Mouse (Mus musculus): ENCODE data around the gene Slc39a1. TPM values are rescaled to one million over a fixed set of nuclear protein-coding genes. Genes with fewer than 3 reads are reported as not detected.

The Slc39a1 gene
- polyA plus RNA-seq, 1 experiment from 2014 or later = 41.2 TPM

- Histone ChIP-seq H3K4me2 (ENCODE audit: low read depth, low read length) (peak overlapping the region; percentile 87), H3K36me3 (ENCODE audit: control insufficient read depth, insufficient read depth, low read length) (no peaks in the 10 kb centered on the region; the same call in 1 of the 2 replicates), H3K27me3 (ENCODE audit: control insufficient read depth, insufficient read depth, low read length) (no peaks in the 10 kb centered on the region), H3K9me3 (ENCODE audit: control insufficient read depth, low read length) (no peaks in the 10 kb centered on the region), H3K4me3 (ENCODE audit: low read depth, low read length) (peak overlapping the region; percentile 77), H3K4me1 (ENCODE audit: control insufficient read depth, insufficient read depth, low read length) (no peaks in the 10 kb centered on the region; the same call in 1 of the 2 replicates), H3K9ac (replicated peaks; ENCODE audit: low read depth, low read length) (0 out of 2 replicates have a peak overlapping the region, but pooled peaks have one; percentile 81), H3K27ac (ENCODE audit: low read depth, low read length) (no peak overlapping the region)
- ATAC-seq (ENCODE audit: low read depth) = no peak
- WGBS = 20% methylated on average over 8 of the region's 8 CpGs
These were observed 16.9 kb upstream of the Slc39a1 start for GRCm38 (mm10) chr3:90231075-90231474.

GRCm38 (mm10) chr3:90231507-90232333 is 16.3 kb upstream of the Slc39a1 start, which contains the start of gene Jtb:
TSS of gene Jtb (plus strand) at chr3:90231597.
- Histone ChIP-seq H3K9me3 (ENCODE audit: control insufficient read depth, low read length) (no peaks in the 10 kb centered on the region), H3K27ac (ENCODE audit: low read depth, low read length) (peak within 1 kb of the TSS; percentile 83), H3K4me3 (ENCODE audit: low read depth, low read length) (peak within 1 kb of the TSS; percentile 77), H3K4me2 (ENCODE audit: low read depth, low read length) (peak within 1 kb of the TSS; percentile 87), H3K9ac (replicated peaks; ENCODE audit: low read depth, low read length) (peak within 1 kb of the TSS; percentile 81), H3K36me3 (ENCODE audit: control insufficient read depth, insufficient read depth, low read length) (no peaks in the 10 kb centered on the region; the same call in 1 of the 2 replicates), H3K27me3 (ENCODE audit: control insufficient read depth, insufficient read depth, low read length) (no peaks in the 10 kb centered on the region), H3K4me1 (ENCODE audit: control insufficient read depth, insufficient read depth, low read length) (no peaks in the 10 kb centered on the region; the same call in 1 of the 2 replicates)
- peak; percentile 98 for ATAC-seq (ENCODE audit: low read depth)
- WGBS = under 1% methylated on average over 61 of the region's 61 CpGs

- Histone ChIP-seq H3K4me1 (ENCODE audit: control insufficient read depth, insufficient read depth, low read length) (peaks cover 8% of the 10 kb centered on the region; the same call in 1 of the 2 replicates), H3K9me3 (ENCODE audit: control insufficient read depth, low read length) (no peaks in the 10 kb centered on the region), H3K27me3 (ENCODE audit: control insufficient read depth, insufficient read depth, low read length) (no peaks in the 10 kb centered on the region), H3K27ac (ENCODE audit: low read depth, low read length) (no peak overlapping the region), H3K36me3 (ENCODE audit: control insufficient read depth, insufficient read depth, low read length) (no peaks in the 10 kb centered on the region), H3K4me2 (ENCODE audit: low read depth, low read length) (no peak overlapping the region), H3K4me3 (ENCODE audit: low read depth, low read length) (no peak overlapping the region), H3K9ac (replicated peaks; ENCODE audit: low read depth, low read length) (no peak overlapping the region)
- ATAC-seq (ENCODE audit: low read depth) = no peak
- WGBS = 94% methylated on average over 2 of the region's 2 CpGs
These were observed 6.7 kb upstream of the Slc39a1 start for GRCm38 (mm10) chr3:90241251-90241650.

- H3K4me3 ChIP-seq (ENCODE audit: low read depth, low read length) = no peak overlapping the region
- peaks cover 8% of the 10 kb centered on the region; the same call in 1 of the 2 replicates for H3K4me1 ChIP-seq (ENCODE audit: control insufficient read depth, insufficient read depth, low read length)
- no peak overlapping the region for H3K9ac ChIP-seq (replicated peaks; ENCODE audit: low read depth, low read length)
- H3K27ac ChIP-seq (ENCODE audit: low read depth, low read length) = no peak overlapping the region
- H3K9me3 ChIP-seq (ENCODE audit: control insufficient read depth, low read length) = no peaks in the 10 kb centered on the region
- H3K36me3 ChIP-seq (ENCODE audit: control insufficient read depth, insufficient read depth, low read length) = no peaks in the 10 kb centered on the region
- 85% methylated on average over 10 of the region's 10 CpGs for WGBS
- H3K4me2 ChIP-seq (ENCODE audit: low read depth, low read length) = no peak overlapping the region
- 0 out of 2 replicates have a peak, but pooled peaks have one; percentile 7 for ATAC-seq (ENCODE audit: low read depth)
- no peaks in the 10 kb centered on the region for H3K27me3 ChIP-seq (ENCODE audit: control insufficient read depth, insufficient read depth, low read length)
These were observed 6.2 kb upstream of the Slc39a1 start for GRCm38 (mm10) chr3:90241669-90242358.

- ATAC-seq (ENCODE audit: low read depth) = peak; percentile 45; the same call in 1 of the 2 replicates
- 3% methylated on average over 19 of the region's 19 CpGs for WGBS
- no peak within 1 kb of the TSS for H3K27ac ChIP-seq (ENCODE audit: low read depth, low read length)
These were observed 4.8 kb upstream of the Slc39a1 start, which contains the start of gene Creb3l4 for GRCm38 (mm10) chr3:90242984-90243775. TSS of gene Creb3l4 (minus strand) at chr3:90243512.

GRCm38 (mm10) chr3:90245406-90245805 is 2.6 kb upstream of the Slc39a1 start:
- peaks cover 13% of the 10 kb centered on the region for H3K4me1 ChIP-seq (ENCODE audit: control insufficient read depth, insufficient read depth, low read length)
- no peaks in the 10 kb centered on the region; the same call in 1 of the 2 replicates for H3K36me3 ChIP-seq (ENCODE audit: control insufficient read depth, insufficient read depth, low read length)
- H3K27me3 ChIP-seq (ENCODE audit: control insufficient read depth, insufficient read depth, low read length) = no peaks in the 10 kb centered on the region
- WGBS = 83% methylated on average over 2 of the region's 2 CpGs
- H3K9ac ChIP-seq (replicated peaks; ENCODE audit: low read depth, low read length) = no peak overlapping the region
- no peaks in the 10 kb centered on the region for H3K9me3 ChIP-seq (ENCODE audit: control insufficient read depth, low read length)
- no peak overlapping the region for H3K4me3 ChIP-seq (ENCODE audit: low read depth, low read length)
- ATAC-seq (ENCODE audit: low read depth) = no peak
- H3K4me2 ChIP-seq (ENCODE audit: low read depth, low read length) = no peak overlapping the region
- no peak overlapping the region for H3K27ac ChIP-seq (ENCODE audit: low read depth, low read length)

More at GRCm38 (mm10) chr3:90242984-90243775, 4.8 kb upstream of the Slc39a1 start, which contains the start of gene Creb3l4:
- no peaks in the 10 kb centered on the region for H3K9me3 ChIP-seq (ENCODE audit: control insufficient read depth, low read length)
- peak within 1 kb of the TSS; percentile 29 for H3K4me3 ChIP-seq (ENCODE audit: low read depth, low read length)
- H3K4me1 ChIP-seq (ENCODE audit: control insufficient read depth, insufficient read depth, low read length) = peaks cover 8% of the 10 kb centered on the region; the same call in 1 of the 2 replicates
- H3K27me3 ChIP-seq (ENCODE audit: control insufficient read depth, insufficient read depth, low read length) = no peaks in the 10 kb centered on the region
- no peaks in the 10 kb centered on the region for H3K36me3 ChIP-seq (ENCODE audit: control insufficient read depth, insufficient read depth, low read length)
- peak within 1 kb of the TSS; percentile 66 for H3K4me2 ChIP-seq (ENCODE audit: low read depth, low read length)
- H3K9ac ChIP-seq (replicated peaks; ENCODE audit: low read depth, low read length) = peak within 1 kb of the TSS; percentile 8; the same call in 1 of the 2 replicates

GRCm38 (mm10) chr3:90247630-90247959 is 377 bp upstream of the Slc39a1 start:
- peak; percentile 10 for ATAC-seq (ENCODE audit: low read depth)
- H3K27me3 ChIP-seq (ENCODE audit: control insufficient read depth, insufficient read depth, low read length) = no peaks in the 10 kb centered on the region
- peak overlapping the region; percentile 95 for H3K4me2 ChIP-seq (ENCODE audit: low read depth, low read length)
- H3K4me3 ChIP-seq (ENCODE audit: low read depth, low read length) = peak overlapping the region; percentile 69
- WGBS = 2% methylated on average over 3 of the region's 3 CpGs
- H3K9ac ChIP-seq (replicated peaks; ENCODE audit: low read depth, low read length) = peak overlapping the region; percentile 78; the same call in 1 of the 2 replicates
- no peaks in the 10 kb centered on the region for H3K9me3 ChIP-seq (ENCODE audit: control insufficient read depth, low read length)
- peaks cover 4% of the 10 kb centered on the region; the same call in 1 of the 2 replicates for H3K36me3 ChIP-seq (ENCODE audit: control insufficient read depth, insufficient read depth, low read length)
- H3K4me1 ChIP-seq (ENCODE audit: control insufficient read depth, insufficient read depth, low read length) = peaks cover 13% of the 10 kb centered on the region
- peak overlapping the region; percentile 60 for H3K27ac ChIP-seq (ENCODE audit: low read depth, low read length)

GRCm38 (mm10) chr3:90248746-90249100 is 751 bp downstream of the Slc39a1 start:
- peak overlapping the region; percentile 78 for H3K9ac ChIP-seq (replicated peaks; ENCODE audit: low read depth, low read length)
- H3K4me3 ChIP-seq (ENCODE audit: low read depth, low read length) = peak overlapping the region; percentile 69
- H3K27me3 ChIP-seq (ENCODE audit: control insufficient read depth, insufficient read depth, low read length) = no peaks in the 10 kb centered on the region
- H3K4me2 ChIP-seq (ENCODE audit: low read depth, low read length) = peak overlapping the region; percentile 95
- peak overlapping the region; percentile 60; the same call in 1 of the 2 replicates for H3K27ac ChIP-seq (ENCODE audit: low read depth, low read length)
- peaks cover 4% of the 10 kb centered on the region; the same call in 1 of the 2 replicates for H3K36me3 ChIP-seq (ENCODE audit: control insufficient read depth, insufficient read depth, low read length)
- peaks cover 5% of the 10 kb centered on the region for H3K4me1 ChIP-seq (ENCODE audit: control insufficient read depth, insufficient read depth, low read length)
- no peaks in the 10 kb centered on the region for H3K9me3 ChIP-seq (ENCODE audit: control insufficient read depth, low read length)
- ATAC-seq (ENCODE audit: low read depth) = no peak
- 8% methylated on average over 10 of the region's 10 CpGs for WGBS

Measured in neural tube, embryonic 14.5 days (tissue).